Mouse (Mus musculus) liver, postnatal 0 days (tissue): ENCODE measurements around the gene Inca1.

ENCODE experiments used
- CTCF ChIP-seq: sonication (generic); IDR thresholded peaks from 2 replicates; pipeline ENCODE4 v1.5.1; 2016; ENCODE audit warnings: antibody characterized with exemption, low read depth
- EP300 ChIP-seq: IDR thresholded peaks from 2 replicates; pipeline ENCODE4 v1.6.1; 2016; ENCODE audit warnings: antibody characterized with exemption, low read depth, mild to moderate bottlenecking

GRCm38 (mm10) chr11:70693504-70693903 is 6.5 kb downstream of the Inca1 start:
- TF ChIP-seq EP300 (no peak), CTCF (no peak)
